Mouse (Mus musculus): Measurements from ENCODE around the gene Gm5089. TPM values are rescaled to one million over a fixed set of nuclear protein-coding genes. Genes with fewer than 3 reads are reported as not detected.
A peak's percentile ranks its signal among the peaks of the same experiment; 100 is the strongest.
"Not testable (repeated sequence)": the region's sequence is repeated elsewhere in the genome, so short reads cannot be mapped to it uniquely, and the experiment has no call there.

The Gm5089 gene
- polyA plus RNA-seq, 1 experiment from 2014 or later, result 0.75 TPM

- Histone ChIP-seq H3K4me2 (ENCODE audit: low read length) (no peak overlapping the region; the same call in 1 of the 2 replicates), H3K9me3 (ENCODE audit: control insufficient read depth, low read length) (no peaks in the 10 kb centered on the region), H3K4me1 (ENCODE audit: control insufficient read depth, insufficient read depth, low read length) (peaks cover 9% of the 10 kb centered on the region; the same call in 1 of the 2 replicates), H3K27me3 (ENCODE audit: control insufficient read depth, insufficient read depth, low read length) (peaks cover 86% of the 10 kb centered on the region), H3K36me3 (ENCODE audit: control insufficient read depth, insufficient read depth, low read length) (no peaks in the 10 kb centered on the region), H3K9ac (replicated peaks; ENCODE audit: low read length) (no peak overlapping the region), H3K4me3 (replicated peaks; ENCODE audit: low read depth, low read length) (no peak overlapping the region), H3K27ac (replicated peaks; ENCODE audit: low read depth, low read length) (no peak overlapping the region)
- ATAC-seq (ENCODE audit: low FRiP score, low TSS enrichment) (no peak), DNase-seq (peak; percentile 54)
- 34% methylated on average over 7 of the region's 7 CpGs for WGBS
Observed at GRCm38 (mm10) chr14:122466756-122467362, 15.9 kb upstream of the Gm5089 start.

DNA sequence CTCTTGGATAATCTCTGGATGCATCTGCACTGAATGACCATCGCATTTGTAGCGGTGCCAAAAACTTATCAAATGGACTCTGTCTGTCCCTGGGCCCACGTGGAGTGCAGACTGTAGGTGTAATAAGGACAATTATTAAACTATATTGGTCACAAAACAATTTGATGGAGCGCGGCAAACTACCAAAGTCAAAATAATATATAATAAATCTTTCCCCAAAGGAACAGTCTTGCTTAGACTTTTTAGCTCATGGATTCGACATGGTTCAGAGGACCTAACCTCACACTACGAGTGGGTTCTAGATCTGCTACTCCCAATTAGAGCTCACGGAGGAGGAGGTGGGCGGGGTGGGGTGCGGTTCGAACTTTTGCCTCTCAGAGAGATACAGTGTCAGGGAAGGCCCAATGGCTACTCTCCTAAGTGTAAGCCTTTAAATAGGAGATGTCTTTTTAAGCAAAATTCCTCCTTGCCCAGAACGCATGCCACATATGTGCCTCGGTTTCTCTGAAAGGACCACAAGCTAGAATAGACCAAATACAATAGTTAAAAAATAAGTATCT, 15.1 kb upstream of the Gm5089 start:
- Histone ChIP-seq H3K27me3 (ENCODE audit: control insufficient read depth, insufficient read depth, low read length) (peaks cover 84% of the 10 kb centered on the region), H3K27ac (replicated peaks; ENCODE audit: low read depth, low read length) (no peak overlapping the region), H3K9me3 (ENCODE audit: control insufficient read depth, low read length) (no peaks in the 10 kb centered on the region), H3K36me3 (ENCODE audit: control insufficient read depth, insufficient read depth, low read length) (no peaks in the 10 kb centered on the region), H3K4me2 (ENCODE audit: low read length) (peak overlapping the region; percentile 67), H3K9ac (replicated peaks; ENCODE audit: low read length) (no peak overlapping the region), H3K4me1 (ENCODE audit: control insufficient read depth, insufficient read depth, low read length) (peaks cover 9% of the 10 kb centered on the region; the same call in 1 of the 2 replicates), H3K4me3 (replicated peaks; ENCODE audit: low read depth, low read length) (peak overlapping the region; percentile 50)
- DNase-seq, result peak; percentile 19
- ATAC-seq (ENCODE audit: low FRiP score, low TSS enrichment), result no peak
- WGBS, result 23% methylated on average over 13 of the region's 13 CpGs

DNA sequence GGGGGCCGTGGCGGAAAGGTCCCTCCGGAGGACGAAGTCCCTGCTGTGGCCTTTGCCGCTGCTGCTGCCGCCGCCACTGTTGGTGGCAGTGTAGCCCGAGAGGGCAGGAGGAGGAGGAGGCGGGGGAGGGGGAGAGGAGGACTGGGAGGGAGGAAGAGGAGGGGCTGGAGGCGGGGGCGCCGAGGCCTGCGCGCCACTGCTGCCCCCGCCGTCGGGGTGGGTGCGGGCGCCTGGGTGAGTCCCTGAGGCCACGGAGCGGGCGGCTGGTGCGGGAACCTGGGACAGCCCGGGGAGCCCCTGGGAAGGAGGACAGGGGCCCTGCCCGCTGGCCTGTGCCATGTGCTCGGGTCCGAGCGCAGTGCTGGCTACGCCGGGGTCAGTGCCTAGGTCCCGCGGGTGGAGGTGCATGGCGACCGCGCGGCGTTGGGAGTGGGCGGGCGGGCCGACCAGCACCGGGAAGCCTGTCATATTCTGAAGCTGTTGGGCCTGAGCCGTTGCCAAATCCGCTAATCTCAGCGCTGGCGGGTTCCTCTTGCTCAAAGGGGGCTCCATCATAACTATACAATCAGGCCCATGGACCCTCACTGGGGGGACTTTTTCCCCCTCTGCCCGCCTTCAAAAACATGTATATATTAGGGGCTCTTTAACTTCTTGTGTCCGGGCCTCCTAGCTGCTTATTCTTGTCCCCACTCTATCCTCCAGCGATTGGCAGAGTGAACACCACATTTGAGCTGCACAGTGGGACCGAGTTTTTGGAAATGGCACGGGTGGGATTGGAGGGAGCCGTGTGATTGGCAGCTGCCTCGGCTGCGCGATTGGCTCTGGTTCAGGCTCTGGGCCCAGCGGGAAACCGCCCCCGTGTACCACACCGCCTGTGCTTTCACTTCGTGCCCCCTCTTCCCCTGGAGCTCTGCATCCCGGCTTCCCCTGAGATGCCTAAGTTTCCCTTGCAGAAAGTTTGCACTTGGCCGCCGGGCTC, 14.1 kb upstream of the Gm5089 start, which contains the start of gene Zic5:
Gene Zic5 (minus strand): TSS at position 915 of the 979 bp plus-strand sequence.
- Histone ChIP-seq H3K4me3 (replicated peaks; ENCODE audit: low read depth, low read length) (peak within 1 kb of the TSS; percentile 50), H3K4me1 (ENCODE audit: control insufficient read depth, insufficient read depth, low read length) (peaks cover 9% of the 10 kb centered on the region; the same call in 1 of the 2 replicates), H3K27ac (replicated peaks; ENCODE audit: low read depth, low read length) (peak within 1 kb of the TSS; percentile 89), H3K9me3 (ENCODE audit: control insufficient read depth, low read length) (no peaks in the 10 kb centered on the region), H3K36me3 (ENCODE audit: control insufficient read depth, insufficient read depth, low read length) (no peaks in the 10 kb centered on the region), H3K9ac (replicated peaks; ENCODE audit: low read length) (peak within 1 kb of the TSS; percentile 77), H3K27me3 (ENCODE audit: control insufficient read depth, insufficient read depth, low read length) (peaks cover 81% of the 10 kb centered on the region), H3K4me2 (ENCODE audit: low read length) (peak within 1 kb of the TSS; percentile 67)
- under 1% methylated on average over 60 of the region's 62 CpGs for WGBS
- peak; percentile 80 for DNase-seq
- ATAC-seq (ENCODE audit: low FRiP score, low TSS enrichment), result peak; percentile 74

DNA sequence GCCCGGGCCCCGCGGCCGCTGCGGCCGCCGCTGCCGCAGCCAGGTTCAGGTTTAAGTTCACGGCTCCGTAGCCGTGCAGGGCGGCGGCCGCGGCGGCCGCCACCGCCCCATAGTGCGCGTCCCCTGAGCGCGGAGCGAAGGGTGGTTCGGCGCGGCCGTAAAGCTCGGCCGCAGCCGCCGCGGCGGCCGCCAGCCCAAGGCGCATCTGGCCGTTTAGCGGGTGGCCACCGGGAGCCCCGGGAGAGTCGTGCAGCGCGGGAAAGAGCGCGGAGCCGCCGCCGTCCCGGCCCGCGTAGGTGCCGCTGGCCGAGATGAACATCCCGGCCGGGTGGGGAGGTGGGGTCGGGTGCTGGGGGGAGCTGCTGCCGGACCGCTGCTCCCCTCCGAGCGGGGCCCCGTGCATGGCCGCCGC, 13.4 kb upstream of the Gm5089 start:
- ATAC-seq (ENCODE audit: low FRiP score, low TSS enrichment) (peak; percentile 8), DNase-seq (peak; percentile 62)
- Histone ChIP-seq H3K4me2 (ENCODE audit: low read length) (peak overlapping the region; percentile 67), H3K9ac (replicated peaks; ENCODE audit: low read length) (peak overlapping the region; percentile 77), H3K27me3 (ENCODE audit: control insufficient read depth, insufficient read depth, low read length) (peaks cover 78% of the 10 kb centered on the region), H3K4me1 (ENCODE audit: control insufficient read depth, insufficient read depth, low read length) (peaks cover 9% of the 10 kb centered on the region; the same call in 1 of the 2 replicates), H3K36me3 (ENCODE audit: control insufficient read depth, insufficient read depth, low read length) (no peaks in the 10 kb centered on the region), H3K9me3 (ENCODE audit: control insufficient read depth, low read length) (no peaks in the 10 kb centered on the region), H3K27ac (replicated peaks; ENCODE audit: low read depth, low read length) (peak overlapping the region; percentile 89), H3K4me3 (replicated peaks; ENCODE audit: low read depth, low read length) (peak overlapping the region; percentile 50)
- WGBS, result 3% methylated on average over 48 of the region's 62 CpGs

GRCm38 (mm10) chr14:122463734-122464341, 12.9 kb upstream of the Gm5089 start:
- not testable (repeated sequence) for H3K36me3 ChIP-seq (ENCODE audit: control insufficient read depth, insufficient read depth, low read length)

GRCm38 (mm10) chr14:122463080-122463691, 12.3 kb upstream of the Gm5089 start:
- peak overlapping the region; percentile 77 for H3K9ac ChIP-seq (replicated peaks; ENCODE audit: low read length)
- no peaks in the 10 kb centered on the region for H3K36me3 ChIP-seq (ENCODE audit: control insufficient read depth, insufficient read depth, low read length)
- H3K4me2 ChIP-seq (ENCODE audit: low read length), result peak overlapping the region; percentile 67
- peak overlapping the region; percentile 89 for H3K27ac ChIP-seq (replicated peaks; ENCODE audit: low read depth, low read length)
- H3K4me1 ChIP-seq (ENCODE audit: control insufficient read depth, insufficient read depth, low read length), result peaks cover 9% of the 10 kb centered on the region; the same call in 1 of the 2 replicates
- WGBS, result under 1% methylated on average over 40 of the region's 40 CpGs
- DNase-seq (peak; percentile 44), ATAC-seq (ENCODE audit: low FRiP score, low TSS enrichment) (no peak)
- peaks cover 67% of the 10 kb centered on the region for H3K27me3 ChIP-seq (ENCODE audit: control insufficient read depth, insufficient read depth, low read length)
- no peaks in the 10 kb centered on the region for H3K9me3 ChIP-seq (ENCODE audit: control insufficient read depth, low read length)
- peak overlapping the region; percentile 50 for H3K4me3 ChIP-seq (replicated peaks; ENCODE audit: low read depth, low read length)

More at GRCm38 (mm10) chr14:122463734-122464341, 12.9 kb upstream of the Gm5089 start:
- DNase-seq, result peak; percentile 45
- under 1% methylated on average over 49 of the region's 58 CpGs for WGBS
- peak; percentile 14 for ATAC-seq (ENCODE audit: low FRiP score, low TSS enrichment)
- H3K9me3 ChIP-seq (ENCODE audit: control insufficient read depth, low read length); H3K4me1 ChIP-seq (ENCODE audit: control insufficient read depth, insufficient read depth, low read length): not testable (repeated sequence)
- Histone ChIP-seq H3K4me2 (ENCODE audit: low read length) (peak overlapping the region; percentile 67), H3K27ac (replicated peaks; ENCODE audit: low read depth, low read length) (peak overlapping the region; percentile 89), H3K4me3 (replicated peaks; ENCODE audit: low read depth, low read length) (peak overlapping the region; percentile 50), H3K9ac (replicated peaks; ENCODE audit: low read length) (peak overlapping the region; percentile 77), H3K27me3 (ENCODE audit: control insufficient read depth, insufficient read depth, low read length) (peaks cover 73% of the 10 kb centered on the region)

GRCm38 (mm10) chr14:122462689-122463079, 11.8 kb upstream of the Gm5089 start:
- Histone ChIP-seq H3K4me3 (replicated peaks; ENCODE audit: low read depth, low read length) (peak overlapping the region; percentile 50), H3K36me3 (ENCODE audit: control insufficient read depth, insufficient read depth, low read length) (no peaks in the 10 kb centered on the region), H3K27ac (replicated peaks; ENCODE audit: low read depth, low read length) (peak overlapping the region; percentile 89), H3K4me1 (ENCODE audit: control insufficient read depth, insufficient read depth, low read length) (peaks cover 9% of the 10 kb centered on the region; the same call in 1 of the 2 replicates), H3K27me3 (ENCODE audit: control insufficient read depth, insufficient read depth, low read length) (peaks cover 63% of the 10 kb centered on the region), H3K9me3 (ENCODE audit: control insufficient read depth, low read length) (no peaks in the 10 kb centered on the region), H3K4me2 (ENCODE audit: low read length) (peak overlapping the region; percentile 67), H3K9ac (replicated peaks; ENCODE audit: low read length) (peak overlapping the region; percentile 77)
- DNase-seq (peak; percentile 29), ATAC-seq (ENCODE audit: low FRiP score, low TSS enrichment) (no peak)
- WGBS, result 4% methylated on average over 17 of the region's 17 CpGs

Data from midbrain, embryonic 14.5 days (tissue).